Mouse (Mus musculus) midbrain, embryonic 13.5 days (tissue): Measurements from ENCODE around the gene Arpc5l. TPM values are rescaled to one million over a fixed set of nuclear protein-coding genes. Genes with fewer than 3 reads are reported as not detected.
A peak's percentile ranks its signal among the peaks of the same experiment; 100 is the strongest.
"Not testable (repeated sequence)": the region's sequence is repeated elsewhere in the genome, so short reads cannot be mapped to it uniquely, and the experiment has no call there.

ENCODE experiments used
- ATAC-seq: fragments of 200-750 bp; cut with Nextera tagmentation; 2 replicates; pipeline ENCODE4 v1.8.0; 2017; ENCODE audit warnings: mild to moderate bottlenecking, moderate TSS enrichment, moderate library complexity
- H3K27ac ChIP-seq: fragments of 300-500 bp; sonication (generic); 2 replicates; pipeline ENCODE4 v1.5.1; 2015; ENCODE audit warnings: inconsistent platforms, mild to moderate bottlenecking, moderate library complexity
- H3K27me3 ChIP-seq: fragments of 300-500 bp; sonication (generic); 2 replicates; pipeline ENCODE4 v1.6.1; 2015; ENCODE audit warnings: mild to moderate bottlenecking, inconsistent platforms
- H3K36me3 ChIP-seq: fragments of 300-500 bp; sonication (generic); 2 replicates; pipeline ENCODE4 v1.6.1; 2015; ENCODE audit warnings: mild to moderate bottlenecking, inconsistent platforms
- H3K4me1 ChIP-seq: fragments of 300-500 bp; sonication (generic); replicated peaks from 2 replicates; pipeline ENCODE4 v1.6.1; 2015; ENCODE audit warnings: inconsistent platforms
- H3K4me2 ChIP-seq: fragments of 300-500 bp; sonication (generic); replicated peaks from 2 replicates; pipeline ENCODE4 v1.6.1; 2015; ENCODE audit warnings: moderate library complexity, mild to moderate bottlenecking, inconsistent platforms
- H3K4me3 ChIP-seq: fragments of 300-500 bp; sonication (generic); replicated peaks from 2 replicates; pipeline ENCODE4 v1.5.1; 2015; ENCODE audit warnings: mild to moderate bottlenecking, inconsistent platforms
- H3K9ac ChIP-seq: fragments of 300-500 bp; sonication (generic); replicated peaks from 2 replicates; pipeline ENCODE4 v1.6.1; 2015; ENCODE audit warnings: mild to moderate bottlenecking, inconsistent platforms
- H3K9me3 ChIP-seq: fragments of 300-500 bp; sonication (generic); 2 replicates; pipeline ENCODE4 v1.6.1; 2016; ENCODE audit warnings: mild to moderate bottlenecking, inconsistent platforms
- WGBS: fragments of 180-500 bp; shearing (Covaris S2); methylation state at CpG from one replicate; pipeline ENCODE4 v1.1.7; 2015; 5-methylcytosine and 5-hydroxymethylcytosine counted together
- polyA plus RNA-seq: library from polyadenylated mRNA; unstranded; fragments of >200 nt; fragmentation: Nextera tagmentation; extraction: Ambion mirVana; gene quantifications from 2 replicates; pipeline ENCODE4 v1.2.1, GENCODE M21; 2015

Gene Arpc5l
- polyA plus RNA-seq, 1 experiment from 2014 or later = 132 TPM

DNA sequence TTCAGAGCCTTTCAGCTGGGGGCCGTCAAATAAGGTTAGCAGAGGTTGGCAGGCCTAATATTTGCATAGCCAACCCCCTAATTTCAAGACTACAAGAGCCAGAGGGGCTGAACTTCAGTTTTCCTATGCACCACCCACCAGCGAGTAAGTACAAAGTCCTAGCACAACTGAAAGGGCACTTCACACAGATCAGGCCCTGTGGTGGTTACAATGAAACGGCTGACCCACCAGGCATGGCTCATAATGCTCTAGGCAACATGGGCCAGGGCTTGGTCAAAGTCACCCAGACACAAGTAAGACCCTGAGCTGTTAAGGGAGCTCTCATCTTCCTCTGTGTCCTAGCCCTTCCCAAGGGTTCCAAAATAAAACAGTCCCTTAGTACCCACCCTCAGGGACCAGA, 3.3 kb upstream of the Arpc5l start:
- H3K27ac ChIP-seq = no peak overlapping the region
- peaks cover 4% of the 10 kb centered on the region; the same call in 1 of the 2 replicates for H3K27me3 ChIP-seq
- no peaks in the 10 kb centered on the region for H3K9me3 ChIP-seq
- no peak overlapping the region for H3K4me3 ChIP-seq
- 0 out of 2 replicates have a peak overlapping the region, but pooled peaks have one; percentile 39 for H3K9ac ChIP-seq
- peaks cover 44% of the 10 kb centered on the region for H3K36me3 ChIP-seq
- ATAC-seq = no peak
- H3K4me1 ChIP-seq = peaks cover 42% of the 10 kb centered on the region
- H3K4me2 ChIP-seq = no peak overlapping the region
- 85% methylated on average over 3 of the region's 3 CpGs for WGBS

DNA sequence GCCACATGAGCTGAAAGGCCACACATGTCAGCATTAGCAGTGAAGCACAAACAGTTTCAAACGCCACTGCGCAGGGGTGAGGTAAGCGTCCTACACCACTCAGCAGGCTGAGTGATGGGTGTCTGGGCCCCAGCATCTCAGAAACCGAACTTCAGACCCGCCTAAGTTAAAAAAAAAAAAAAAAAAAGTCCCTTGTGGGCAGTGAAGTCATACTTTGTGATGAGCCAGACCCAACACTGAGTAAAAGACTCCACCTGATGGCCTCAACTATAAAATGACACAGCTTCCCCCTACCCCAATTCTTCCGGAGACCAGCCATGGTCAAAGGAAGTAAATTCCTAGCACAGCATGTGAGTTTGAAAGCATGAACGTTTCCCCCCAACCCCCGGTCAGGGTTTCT, 2.0 kb upstream of the Arpc5l start:
- peaks cover 43% of the 10 kb centered on the region for H3K4me1 ChIP-seq
- 58% methylated on average over 8 of the region's 8 CpGs for WGBS
- H3K9ac ChIP-seq = peak overlapping the region; percentile 91; the same call in 1 of the 2 replicates
- peak overlapping the region; percentile 80 for H3K4me3 ChIP-seq
- peak overlapping the region; percentile 98 for H3K4me2 ChIP-seq
- no peak for ATAC-seq
- no peak overlapping the region for H3K27ac ChIP-seq
- H3K27me3 ChIP-seq = no peaks in the 10 kb centered on the region
- no peaks in the 10 kb centered on the region for H3K9me3 ChIP-seq
- peaks cover 44% of the 10 kb centered on the region for H3K36me3 ChIP-seq

DNA sequence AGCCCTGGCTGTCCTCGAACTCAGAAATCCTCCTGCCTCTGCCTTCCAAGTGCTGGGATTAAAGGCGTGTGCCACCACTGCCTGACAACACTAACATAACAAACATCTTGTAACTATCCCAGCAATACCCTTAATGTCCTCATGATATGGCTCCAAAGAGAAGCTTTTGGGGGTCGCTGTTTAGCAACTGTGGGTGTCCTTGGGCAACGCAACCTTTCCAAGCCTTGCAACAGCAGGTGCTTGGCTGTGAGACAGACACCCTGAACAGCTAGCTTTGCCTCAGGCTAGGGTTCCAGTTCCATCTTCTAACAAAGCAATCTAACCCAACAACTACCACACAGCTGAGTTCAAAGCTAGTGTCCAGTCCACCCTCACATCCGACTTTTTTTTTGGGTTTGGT, 1.6 kb upstream of the Arpc5l start:
- Histone ChIP-seq H3K27ac (no peak overlapping the region), H3K4me3 (peak overlapping the region; percentile 80), H3K36me3 (peaks cover 44% of the 10 kb centered on the region), H3K9ac (peak overlapping the region; percentile 91), H3K4me1 (peaks cover 42% of the 10 kb centered on the region), H3K4me2 (peak overlapping the region; percentile 98), H3K9me3 (no peaks in the 10 kb centered on the region), H3K27me3 (no peaks in the 10 kb centered on the region)
- 71% methylated on average over 5 of the region's 5 CpGs for WGBS
- no peak for ATAC-seq

DNA sequence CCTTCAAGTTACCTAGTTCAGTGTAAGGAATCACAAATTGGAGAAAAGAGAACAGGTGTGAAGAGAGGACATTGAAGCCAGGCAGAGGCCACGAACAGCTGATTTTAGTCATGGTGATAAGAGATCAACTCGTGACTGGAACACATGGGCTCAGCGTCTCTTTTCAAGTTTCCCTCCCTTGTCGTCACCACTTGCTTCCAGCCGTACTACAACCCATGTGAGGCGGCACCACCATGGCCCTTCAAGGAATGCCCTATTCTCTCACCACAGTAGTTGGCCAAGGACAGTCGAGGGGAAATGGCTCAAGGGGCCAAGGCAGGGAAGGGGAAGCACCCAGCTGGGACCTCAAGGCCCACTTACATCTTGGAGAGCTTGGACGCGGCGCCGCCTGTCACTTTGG, 776 bp upstream of the Arpc5l start:
- Histone ChIP-seq H3K36me3 (peaks cover 44% of the 10 kb centered on the region), H3K27me3 (no peaks in the 10 kb centered on the region), H3K4me1 (peaks cover 50% of the 10 kb centered on the region), H3K4me3 (peak overlapping the region; percentile 80), H3K27ac (peak overlapping the region; percentile 85), H3K9me3 (no peaks in the 10 kb centered on the region), H3K9ac (peak overlapping the region; percentile 91), H3K4me2 (peak overlapping the region; percentile 98)
- 2% methylated on average over 11 of the region's 11 CpGs for WGBS
- ATAC-seq = no peak

DNA sequence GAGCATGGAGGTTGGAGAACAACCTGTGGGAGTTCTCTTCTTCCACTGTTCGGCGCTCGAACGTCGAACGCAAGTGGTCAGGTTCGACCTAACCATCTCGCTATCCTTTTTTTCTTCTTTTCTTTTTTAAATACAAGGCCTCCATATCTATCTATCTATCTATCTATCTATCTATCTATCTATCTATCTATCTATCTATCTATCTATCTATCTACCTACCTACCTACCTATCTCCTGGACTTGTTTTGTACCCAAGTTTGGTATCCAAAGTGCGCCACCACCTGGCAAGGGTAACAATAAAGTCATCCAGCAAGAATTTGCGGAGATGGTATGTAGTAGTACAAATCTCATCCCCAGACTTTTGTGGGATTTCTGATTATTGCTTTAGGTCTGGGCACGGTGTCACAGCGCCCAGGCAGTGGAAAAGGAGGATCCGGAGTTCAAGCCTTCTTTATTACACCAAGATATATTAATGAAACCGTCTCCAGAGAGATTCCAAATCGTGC, 479 bp downstream of the Arpc5l start, which contains the start of gene Rpl35:
Rpl35 (minus strand) TSS at position 51 of the 506 bp plus-strand sequence.
- peak within 1 kb of the TSS; percentile 98 for H3K4me2 ChIP-seq
- H3K27ac ChIP-seq = peak within 1 kb of the TSS; percentile 85
- H3K36me3 ChIP-seq = peaks cover 32% of the 10 kb centered on the region
- peaks cover 60% of the 10 kb centered on the region for H3K4me1 ChIP-seq
- 15% methylated on average over 15 of the region's 15 CpGs for WGBS
- H3K27me3 ChIP-seq = no peaks in the 10 kb centered on the region
- no peak for ATAC-seq
- H3K4me3 ChIP-seq = peak within 1 kb of the TSS; percentile 80
- H3K9ac ChIP-seq = peak within 1 kb of the TSS; percentile 91
- H3K9me3 ChIP-seq = no peaks in the 10 kb centered on the region

DNA sequence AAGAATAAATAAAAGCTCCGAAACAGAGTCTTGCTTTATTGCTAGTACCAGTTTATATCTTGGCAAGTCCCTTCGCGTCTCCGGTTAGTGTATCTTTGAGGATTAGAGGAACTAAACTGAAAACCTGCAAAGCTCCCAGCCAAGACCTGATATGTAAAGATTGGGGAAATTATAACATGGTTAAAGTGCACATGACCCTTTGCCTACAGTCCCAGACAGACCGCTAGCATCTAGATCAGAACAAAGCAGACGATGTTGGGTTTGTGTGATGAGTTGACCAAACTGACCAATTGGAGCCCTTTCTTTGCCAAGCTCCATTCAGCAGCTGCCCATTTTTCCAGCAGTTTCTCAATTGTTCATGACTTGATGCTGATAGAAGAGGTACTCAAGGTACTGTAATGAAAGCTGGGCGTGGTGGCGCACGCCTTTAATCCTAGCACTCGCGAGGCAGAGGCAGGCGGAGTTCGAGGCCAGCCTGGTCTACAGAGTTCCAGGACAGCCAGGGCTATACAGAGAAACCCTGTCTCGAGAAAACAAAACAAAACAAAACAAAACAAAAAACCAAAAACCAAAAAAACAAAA, 1.1 kb downstream of the Arpc5l start:
- H3K4me1 ChIP-seq = peaks cover 66% of the 10 kb centered on the region
- peak overlapping the region; percentile 98 for H3K4me2 ChIP-seq
- H3K9ac ChIP-seq = no peak overlapping the region
- peaks cover 26% of the 10 kb centered on the region for H3K36me3 ChIP-seq
- no peaks in the 10 kb centered on the region for H3K9me3 ChIP-seq
- H3K4me3 ChIP-seq = peak overlapping the region; percentile 80
- WGBS = 93% methylated on average over 14 of the region's 14 CpGs
- no peak overlapping the region for H3K27ac ChIP-seq
- no peak for ATAC-seq
- H3K27me3 ChIP-seq = no peaks in the 10 kb centered on the region

DNA sequence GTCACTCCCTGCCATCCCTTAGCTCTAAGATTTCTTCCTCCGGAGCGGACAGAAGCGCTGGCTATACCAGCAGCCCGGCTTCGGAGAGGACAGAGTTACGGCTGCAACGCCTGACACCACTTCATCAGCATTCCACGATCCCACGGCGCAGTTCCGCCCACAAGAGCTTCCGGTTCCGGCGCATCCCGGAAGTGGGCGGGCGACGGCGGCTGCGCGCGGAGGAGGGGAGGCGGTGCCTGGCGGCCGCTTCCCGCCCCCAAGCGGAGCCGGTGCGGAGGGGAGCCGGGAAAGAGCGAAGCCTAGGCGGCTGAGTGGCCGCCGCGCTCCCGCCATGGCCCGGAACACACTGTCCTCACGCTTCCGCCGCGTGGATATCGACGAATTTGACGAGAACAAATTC, 2.7 kb downstream of the Arpc5l start:
- Histone ChIP-seq H3K4me2 (peak overlapping the region; percentile 99), H3K36me3 (peaks cover 19% of the 10 kb centered on the region), H3K4me1 (peaks cover 59% of the 10 kb centered on the region), H3K27ac (peak overlapping the region; percentile 86), H3K4me3 (peak overlapping the region; percentile 97), H3K9ac (peak overlapping the region; percentile 93), H3K27me3 (no peaks in the 10 kb centered on the region), H3K9me3 (no peaks in the 10 kb centered on the region)
- peak; percentile 90 for ATAC-seq
- WGBS = 0% methylated on average over 43 of the region's 44 CpGs

DNA sequence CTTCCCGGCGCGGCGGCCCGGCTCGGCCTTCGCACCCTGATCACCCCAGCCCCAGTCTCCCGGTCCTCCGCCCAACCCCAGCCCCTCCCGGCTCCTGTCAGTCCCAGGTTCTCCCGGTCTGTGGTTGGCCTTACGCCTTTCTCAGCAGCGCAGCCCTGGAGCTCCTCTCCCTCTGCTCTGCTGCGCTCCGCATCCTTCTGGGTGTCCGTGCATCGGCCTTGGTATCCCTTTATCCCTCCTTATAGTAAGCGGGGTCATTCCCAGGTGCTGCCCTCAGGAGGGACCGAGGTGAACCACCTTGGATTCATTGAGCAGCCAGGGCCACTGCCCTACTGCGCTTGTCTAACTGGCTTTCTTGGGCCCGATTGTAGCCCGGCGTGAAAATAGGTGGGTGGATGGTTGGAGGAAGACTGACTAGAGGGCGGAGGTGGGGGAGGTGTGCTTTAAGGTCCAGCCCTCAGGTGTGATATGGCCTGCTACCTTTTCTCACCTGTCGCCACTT, 3.3 kb downstream of the Arpc5l start:
- Histone ChIP-seq H3K9me3 (no peaks in the 10 kb centered on the region), H3K27ac (peak overlapping the region; percentile 86), H3K9ac (peak overlapping the region; percentile 93), H3K36me3 (peaks cover 20% of the 10 kb centered on the region), H3K27me3 (no peaks in the 10 kb centered on the region), H3K4me2 (peak overlapping the region; percentile 99), H3K4me1 (peaks cover 53% of the 10 kb centered on the region), H3K4me3 (peak overlapping the region; percentile 97)
- ATAC-seq = peak; percentile 61
- under 1% methylated on average over 25 of the region's 25 CpGs for WGBS

DNA sequence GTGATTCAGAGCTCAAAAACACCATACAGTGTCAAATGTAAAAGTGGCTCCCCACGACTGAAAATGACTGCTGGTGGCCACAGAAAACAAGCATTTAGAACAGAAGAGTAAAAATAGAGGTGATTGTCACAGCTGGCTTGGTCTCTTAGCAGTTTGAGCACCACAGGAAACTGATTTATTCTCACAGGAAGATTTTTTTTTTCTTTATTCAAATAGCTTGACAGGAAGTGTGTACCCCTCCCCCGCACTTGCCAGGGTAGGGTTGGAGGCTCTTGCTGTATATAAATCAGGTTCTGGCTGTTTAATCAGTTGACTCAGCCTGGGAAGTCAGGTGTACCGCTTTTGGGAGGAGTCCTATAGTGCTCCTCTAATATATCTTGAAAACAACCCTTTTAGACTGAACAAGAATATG, 3.8 kb downstream of the Arpc5l start:
- Histone ChIP-seq H3K27ac (peak overlapping the region; percentile 86), H3K36me3 (peaks cover 20% of the 10 kb centered on the region), H3K4me3 (peak overlapping the region; percentile 97), H3K9me3 (no peaks in the 10 kb centered on the region), H3K4me2 (peak overlapping the region; percentile 99), H3K27me3 (no peaks in the 10 kb centered on the region), H3K9ac (peak overlapping the region; percentile 93), H3K4me1 (peaks cover 48% of the 10 kb centered on the region)
- ATAC-seq = no peak
- WGBS = 35% methylated on average over 3 of the region's 3 CpGs

DNA sequence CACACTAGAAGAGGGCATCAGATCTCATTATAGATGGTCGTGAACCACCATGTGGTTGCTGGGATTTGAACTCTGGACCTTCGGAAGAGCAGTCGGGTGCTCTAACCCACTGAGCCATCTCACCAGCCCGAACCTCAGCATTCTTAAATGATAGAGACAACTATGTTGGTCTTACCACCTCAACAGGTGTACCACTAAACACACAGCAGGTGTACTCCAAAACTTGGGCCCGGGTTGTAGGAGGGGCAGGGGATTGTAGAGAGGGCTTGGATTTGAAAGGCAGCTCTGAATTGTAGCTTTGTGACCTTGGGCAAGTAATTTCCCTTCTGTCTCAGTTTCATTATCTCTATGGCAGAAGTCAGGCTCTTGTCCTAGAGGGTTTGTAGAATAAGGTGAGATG, 5.0 kb downstream of the Arpc5l start:
- not testable (repeated sequence) for ATAC-seq, H3K9ac ChIP-seq, H3K9me3 ChIP-seq, H3K27me3 ChIP-seq, H3K27ac ChIP-seq, H3K4me3 ChIP-seq, H3K4me2 ChIP-seq
- H3K36me3 ChIP-seq = peaks cover 32% of the 10 kb centered on the region
- H3K4me1 ChIP-seq = peaks cover 43% of the 10 kb centered on the region
- 94% methylated on average over 5 of the region's 5 CpGs for WGBS

DNA sequence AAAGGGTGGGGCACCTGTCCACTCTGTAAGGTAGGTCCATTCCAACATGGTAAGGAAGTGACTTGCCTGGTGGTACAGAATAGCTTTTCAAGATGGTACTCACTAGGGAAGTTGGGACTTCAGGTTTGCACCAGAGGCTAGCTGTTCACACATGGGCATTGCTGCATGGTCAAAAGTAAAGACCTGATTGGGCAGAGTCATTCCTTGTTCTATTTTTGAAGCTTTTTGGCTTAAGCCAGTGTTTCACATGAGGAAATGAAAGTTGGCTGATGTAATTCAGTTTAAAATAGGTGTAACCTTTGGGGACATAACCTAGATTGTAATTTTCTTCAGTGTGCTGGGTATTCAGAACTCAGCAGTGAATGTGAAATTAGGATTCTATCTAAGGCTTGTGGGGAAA, 6.1 kb downstream of the Arpc5l start:
- Histone ChIP-seq H3K4me2 (no peak overlapping the region), H3K27me3 (no peaks in the 10 kb centered on the region), H3K9me3 (no peaks in the 10 kb centered on the region), H3K4me3 (no peak overlapping the region), H3K9ac (no peak overlapping the region), H3K27ac (no peak overlapping the region), H3K4me1 (peaks cover 36% of the 10 kb centered on the region), H3K36me3 (peaks cover 43% of the 10 kb centered on the region)
- ATAC-seq = no peak

DNA sequence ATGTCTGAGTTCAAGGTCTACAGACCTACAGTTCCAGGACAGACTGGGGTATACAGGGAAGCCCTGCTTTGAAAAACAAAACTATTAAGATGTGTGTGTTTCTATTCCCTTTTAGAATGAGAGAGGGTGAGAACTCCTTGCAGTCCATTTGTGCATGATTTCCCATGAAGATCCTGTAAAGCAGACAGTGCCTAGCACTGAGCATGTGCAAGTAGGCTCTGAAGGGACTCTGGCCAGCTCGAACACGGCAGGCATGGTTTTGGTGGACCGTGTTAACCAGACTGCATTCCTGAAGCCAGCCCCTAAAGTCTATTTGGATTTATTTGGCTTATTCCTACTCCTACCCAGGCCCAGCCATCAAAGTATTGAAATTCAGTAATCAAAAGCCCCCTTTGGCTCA, 6.8 kb downstream of the Arpc5l start:
- H3K9me3 ChIP-seq = no peaks in the 10 kb centered on the region
- peaks cover 50% of the 10 kb centered on the region for H3K36me3 ChIP-seq
- H3K9ac ChIP-seq = no peak overlapping the region
- no peak for ATAC-seq
- H3K4me2 ChIP-seq = no peak overlapping the region
- WGBS = 89% methylated on average over 3 of the region's 3 CpGs
- no peak overlapping the region for H3K4me3 ChIP-seq
- H3K27me3 ChIP-seq = no peaks in the 10 kb centered on the region
- H3K4me1 ChIP-seq = peaks cover 31% of the 10 kb centered on the region
- no peak overlapping the region for H3K27ac ChIP-seq
